Mouse (Mus musculus): Measurements from ENCODE around the gene 9530077C05Rik.

9530077C05Rik gene

DNA sequence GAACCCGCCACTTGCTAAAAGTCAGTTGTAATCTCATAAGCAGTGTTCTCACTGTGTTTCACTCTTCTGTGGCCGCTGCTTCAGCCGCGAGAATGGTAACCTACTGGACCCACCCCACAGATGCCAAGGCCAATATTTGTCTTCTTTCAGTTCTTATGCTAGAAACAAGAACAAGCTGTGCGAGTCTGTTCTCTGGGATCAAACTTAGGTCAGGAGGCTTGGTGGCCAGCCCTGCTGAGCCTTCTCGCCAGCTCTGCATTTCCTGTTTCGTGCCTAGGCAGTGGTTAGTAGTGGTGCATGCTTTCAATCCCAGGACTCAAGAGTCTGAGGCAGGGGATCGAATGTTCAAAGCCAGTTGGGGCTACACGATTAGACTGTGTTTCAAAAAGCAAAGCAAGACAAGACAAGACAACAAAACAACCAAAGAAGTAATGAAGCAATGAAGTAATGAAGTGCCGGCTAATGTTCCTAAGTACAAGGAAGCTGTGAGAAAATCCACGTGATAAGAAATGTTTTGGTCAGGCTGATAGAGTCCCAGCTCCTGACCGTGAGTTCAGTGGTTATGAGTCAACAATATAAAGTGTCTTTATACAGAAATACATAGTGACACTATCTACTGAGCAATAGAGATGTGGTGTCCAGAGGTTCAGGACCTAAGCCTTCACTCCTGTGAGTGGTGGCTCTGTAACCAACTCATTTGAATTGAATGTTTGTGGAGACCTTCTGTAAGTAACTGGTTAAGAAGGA is 73.4 kb downstream of the 9530077C05Rik start:
- in situ Hi-C loops (cut with MboI; ENCODE audit: low pct_unique_long_range_greater_than_20kb in 1 of 2, low sequenced_read_pairs in 2 of 2, unreplicated experiment in 1 of 2): no loop called here

DNA sequence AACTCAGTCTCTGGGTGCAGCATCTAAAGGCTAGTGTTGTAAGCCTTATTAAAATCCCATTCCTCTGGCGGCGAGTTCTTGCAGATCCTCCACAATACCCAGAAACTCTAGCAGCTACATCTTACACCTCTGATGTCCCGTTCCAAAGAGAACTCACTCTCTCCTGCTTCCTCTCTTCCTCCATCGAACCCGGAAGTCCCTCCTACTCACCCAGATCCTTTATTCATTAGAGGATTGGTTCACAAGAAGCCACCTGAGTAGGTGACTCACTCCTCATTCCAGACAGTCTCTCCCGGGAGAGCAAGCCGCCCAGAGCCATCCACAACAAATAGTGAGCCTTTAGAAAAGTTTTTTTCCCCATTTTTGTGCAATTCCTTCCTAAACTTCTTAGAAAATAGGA is 74.9 kb downstream of the 9530077C05Rik start:
- in situ Hi-C loops (cut with MboI; ENCODE audit: low pct_unique_long_range_greater_than_20kb in 1 of 2, low sequenced_read_pairs in 2 of 2, unreplicated experiment in 1 of 2): no loop called here

- in situ Hi-C loops (cut with MboI; ENCODE audit: low pct_unique_long_range_greater_than_20kb in 1 of 2, low sequenced_read_pairs in 2 of 2, unreplicated experiment in 1 of 2): no loop called here
Measured at GRCm38 (mm10) chr9:22488963-22489362, 77.7 kb downstream of the 9530077C05Rik start.

All from mouse embryonic stem cell (cell line).